Mouse (Mus musculus): ENCODE data around the gene Caskin1. TPM values are rescaled to one million over a fixed set of nuclear protein-coding genes. Genes with fewer than 3 reads are reported as not detected.

Caskin1 gene
- polyA plus RNA-seq, 1 experiment from 2014 or later, result 1.5 TPM

Other genes starting within 250 kb of the Caskin1 start
- 50.2 and 51.8 TPM in 2 replicates for gene Ccnf, start 237.1 kb upstream of the Caskin1 start, polyA plus RNA-seq (2015; fragmentation: Nextera tagmentation; extraction: Ambion mirVana)
- gene Abca17, start 137.5 kb upstream of the Caskin1 start, polyA plus RNA-seq (2015; fragmentation: Nextera tagmentation; extraction: Ambion mirVana), result not detected in 2 replicates
- 12.2 and 14.0 TPM in 2 replicates for gene Abca3, start 136.7 kb upstream of the Caskin1 start, polyA plus RNA-seq (2015; fragmentation: Nextera tagmentation; extraction: Ambion mirVana)
- gene Rnps1, start 74.0 kb upstream of the Caskin1 start, polyA plus RNA-seq (2015; fragmentation: Nextera tagmentation; extraction: Ambion mirVana), result 216 and 217 TPM in 2 replicates
- gene Eci1, start 62.0 kb upstream of the Caskin1 start, polyA plus RNA-seq (2015; fragmentation: Nextera tagmentation; extraction: Ambion mirVana), result 153 and 166 TPM in 2 replicates
- gene Dnase1l2, start 45.5 kb upstream of the Caskin1 start, polyA plus RNA-seq (2015; fragmentation: Nextera tagmentation; extraction: Ambion mirVana), result 9.2 and 19.9 TPM in 2 replicates
- 29.4 and 35.0 TPM in 2 replicates for gene E4f1, start 18.3 kb upstream of the Caskin1 start, polyA plus RNA-seq (2015; fragmentation: Nextera tagmentation; extraction: Ambion mirVana)
- gene Pgp, start 18.2 kb upstream of the Caskin1 start, polyA plus RNA-seq (2015; fragmentation: Nextera tagmentation; extraction: Ambion mirVana), result 49.6 and 54.5 TPM in 2 replicates
- 0.36 and 0.46 TPM in 2 replicates for gene Bricd5, start 14.7 kb upstream of the Caskin1 start, polyA plus RNA-seq (2015; fragmentation: Nextera tagmentation; extraction: Ambion mirVana)
- 29.0 and 33.6 TPM in 2 replicates for gene Mlst8, start 9.5 kb upstream of the Caskin1 start, polyA plus RNA-seq (2015; fragmentation: Nextera tagmentation; extraction: Ambion mirVana)
- gene Traf7, start 39.3 kb downstream of the Caskin1 start, polyA plus RNA-seq (2015; fragmentation: Nextera tagmentation; extraction: Ambion mirVana), result 80.6 and 104 TPM in 2 replicates
- gene Rab26, start 45.6 kb downstream of the Caskin1 start, polyA plus RNA-seq (2015; fragmentation: Nextera tagmentation; extraction: Ambion mirVana), result 7.9 and 9.4 TPM in 2 replicates
- gene Pkd1, start 61.2 kb downstream of the Caskin1 start, polyA plus RNA-seq (2015; fragmentation: Nextera tagmentation; extraction: Ambion mirVana), result 21.7 and 22.2 TPM in 2 replicates
- 53.1 and 57.2 TPM in 2 replicates for gene Tsc2, start 144.0 kb downstream of the Caskin1 start, polyA plus RNA-seq (2015; fragmentation: Nextera tagmentation; extraction: Ambion mirVana)
- gene Nthl1, start 144.1 kb downstream of the Caskin1 start, polyA plus RNA-seq (2015; fragmentation: Nextera tagmentation; extraction: Ambion mirVana), result 18.0 and 19.1 TPM in 2 replicates
- gene Slc9a3r2, start 161.7 kb downstream of the Caskin1 start, polyA plus RNA-seq (2015; fragmentation: Nextera tagmentation; extraction: Ambion mirVana), result 38.0 and 39.0 TPM in 2 replicates
- 0.37 and 0.39 TPM in 2 replicates for gene Npw, start 169.9 kb downstream of the Caskin1 start, polyA plus RNA-seq (2015; fragmentation: Nextera tagmentation; extraction: Ambion mirVana)
- gene Zfp598, start 181.1 kb downstream of the Caskin1 start, polyA plus RNA-seq (2015; fragmentation: Nextera tagmentation; extraction: Ambion mirVana), result 13.6 and 13.7 TPM in 2 replicates
- 6.1 and 6.2 TPM in 2 replicates for gene Syngr3, start 201.4 kb downstream of the Caskin1 start, polyA plus RNA-seq (2015; fragmentation: Nextera tagmentation; extraction: Ambion mirVana)
- gene Gfer, start 207.6 kb downstream of the Caskin1 start, polyA plus RNA-seq (2015; fragmentation: Nextera tagmentation; extraction: Ambion mirVana), result 34.5 and 35.2 TPM in 2 replicates
- 3.8 and 5.8 TPM in 2 replicates for gene Noxo1, start 207.6 kb downstream of the Caskin1 start, polyA plus RNA-seq (2015; fragmentation: Nextera tagmentation; extraction: Ambion mirVana)
- 63.6 and 70.4 TPM in 2 replicates for gene Tbl3, start 219.1 kb downstream of the Caskin1 start, polyA plus RNA-seq (2015; fragmentation: Nextera tagmentation; extraction: Ambion mirVana)
- gene Rnf151, start 229.5 kb downstream of the Caskin1 start, polyA plus RNA-seq (2015; fragmentation: Nextera tagmentation; extraction: Ambion mirVana), result 0.14 TPM in 1 of 2 replicates, not detected in the other
- 1,212 and 1,230 TPM in 2 replicates for gene Rps2, start 229.5 kb downstream of the Caskin1 start, polyA plus RNA-seq (2015; fragmentation: Nextera tagmentation; extraction: Ambion mirVana)
- 225 and 246 TPM in 2 replicates for gene Ndufb10, start 235.9 kb downstream of the Caskin1 start, polyA plus RNA-seq (2015; fragmentation: Nextera tagmentation; extraction: Ambion mirVana)
- gene Rpl3l, start 239.2 kb downstream of the Caskin1 start, polyA plus RNA-seq (2015; fragmentation: Nextera tagmentation; extraction: Ambion mirVana), result 0.25 and 0.57 TPM in 2 replicates
- gene Msrb1, start 248.0 kb downstream of the Caskin1 start, polyA plus RNA-seq (2015; fragmentation: Nextera tagmentation; extraction: Ambion mirVana), result 40.3 and 45.5 TPM in 2 replicates